22 mouse cellular contexts compared by ENCODE assay signal in genomic region chr3:137715946-137716345, GRCm38 (mm10). TPM values are rescaled to one million over a fixed set of nuclear protein-coding genes. Genes with fewer than 3 reads are reported as not detected.
A peak's percentile ranks its signal among the peaks of the same experiment; 100 is the strongest.
DNase-seq lines count a peak whose midpoint lies in the region.
"Had no signal": no experiment of that assay in that cellular context is flagged by ENCODE, and none has a peak within 500 bp of the region (broad histone marks: within the 10 kb centered on the region; RNA-seq: fewer than 3 reads in every experiment).

No protein-coding gene starts in this region.

- peak; percentile 34 for DNase-seq in adrenal gland, adult 2 months
- DNase-seq in adrenal gland, postnatal 25 days: no peak
- DNase-seq in 3T3-L1 (ENCODE audit: low read depth, low spot score): peak; percentile 66
- peak; percentile 67 for DNase-seq in kidney, adult 11 months
- DNase-seq in kidney, postnatal 10 days: peak; percentile 69
- no peak for DNase-seq in cerebellum, postnatal 36 days
- no peak for DNase-seq in lung, postnatal 14 days
- DNase-seq in spleen, postnatal 4 days (ENCODE audit: low spot score in 2 of 2): no peak
- DNase-seq: cerebellum, postnatal 10 days; right cerebral cortex, postnatal 4 days had no signal

RNA-seq across cellular contexts. Expression of gene Gm21962, which starts 44.6 kb away (rescaled TPM):
- not detected for total RNA-seq in adrenal gland, adult 2 months (2021)
- not detected in 2 replicates for polyA plus RNA-seq in adrenal gland, adult 2 months (2012; rRNA removed)
- total RNA-seq in adrenal gland, postnatal 25 days (2021): not detected in 2 replicates
- total RNA-seq: heart, adult 2 months; heart, postnatal 25 days; left cerebral cortex, adult 8-10 months; liver, adult 2 months; megakaryocyte, adult 5-6 weeks had no signal
- polyA plus RNA-seq: erythroblast, embryonic 14.5 days; forebrain, embryonic 15.5 days; heart, adult 2 months; hindbrain, embryonic 15.5 days; large intestine, adult 2 months; liver, adult 2 months; lung, embryonic 15.5 days; neural tube, embryonic 13.5 days; thymus, postnatal 0 days had no signal

Comparison
In these comparisons a context has a peak if more than half of its experiments do, and no peak if none do; other contexts are left out.
1. DNase-seq: peak in adrenal gland, adult 2 months (single experiment), 3T3-L1 (single experiment), kidney, adult 11 months (single experiment) and kidney, postnatal 10 days (single experiment); none in adrenal gland, postnatal 25 days (single experiment), cerebellum, postnatal 36 days (0 of 2), lung, postnatal 14 days (single experiment) and spleen, postnatal 4 days (0 of 2).